Comparison of ENCODE assay signal across 11 mouse cellular contexts in genomic region chr2:61136926-61137325, GRCm38 (mm10).
DNase-seq lines count a peak whose midpoint lies in the region; ATAC-seq and TF ChIP-seq lines count a peak whose summit lies in the region.
"Had no signal": no experiment of that assay in that cellular context is flagged by ENCODE, and none has a peak within 500 bp of the region (broad histone marks: within the 10 kb centered on the region; RNA-seq: fewer than 3 reads in every experiment).

No protein-coding gene starts in this region.

- 17% methylated on average over 1 of the region's 1 CpGs for WGBS in kidney, adult 2 months
- 8% methylated on average over 1 of the region's 1 CpGs for WGBS in hindbrain, embryonic 10.5 days
- WGBS in intestine, postnatal 0 days = 57% methylated on average over 1 of the region's 1 CpGs

- H3K4me2 ChIP-seq in intestine, postnatal 0 days (replicated peaks; ENCODE audit: low read depth) = no peak overlapping the region
- H3K4me2 ChIP-seq: heart, embryonic 15.5 days had no signal

- TF ChIP-seq POLR2A in kidney, adult 2 months (IDR thresholded peaks at IDR 0.05; ENCODE audit: low read depth, low read length) = no peak

- H3K36me3 ChIP-seq in kidney, adult 2 months (ENCODE audit: control insufficient read depth, insufficient read depth, low read length) = no peaks in the 10 kb centered on the region
- H3K36me3 ChIP-seq in hindbrain, embryonic 10.5 days = no peaks in the 10 kb centered on the region
- H3K36me3 ChIP-seq in intestine, postnatal 0 days (ENCODE audit: control insufficient read depth, insufficient read depth) = no peaks in the 10 kb centered on the region
- H3K36me3 ChIP-seq: heart, embryonic 15.5 days had no signal

- no peaks in the 10 kb centered on the region for H3K9me3 ChIP-seq in hindbrain, embryonic 10.5 days
- H3K9me3 ChIP-seq in intestine, postnatal 0 days (ENCODE audit: control insufficient read depth) = no peaks in the 10 kb centered on the region
- H3K9me3 ChIP-seq: heart, embryonic 15.5 days had no signal

- H3K4me1 ChIP-seq in kidney, adult 2 months (ENCODE audit: control insufficient read depth, insufficient read depth, low read length) = peaks cover 4% of the 10 kb centered on the region; the same call in 1 of the 2 replicates
- peaks cover 12% of the 10 kb centered on the region for H3K4me1 ChIP-seq in hindbrain, embryonic 10.5 days (replicated peaks)
- no peaks in the 10 kb centered on the region for H3K4me1 ChIP-seq in intestine, postnatal 0 days (replicated peaks; ENCODE audit: control insufficient read depth, insufficient read depth, low read length)

- no peak overlapping the region for H3K27ac ChIP-seq in kidney, adult 2 months (ENCODE audit: insufficient read depth, low read depth, low read length)
- no peak overlapping the region for H3K27ac ChIP-seq in hindbrain, embryonic 10.5 days
- H3K27ac ChIP-seq in intestine, postnatal 0 days (ENCODE audit: low read depth, low read length) = no peak overlapping the region
- H3K27ac ChIP-seq: heart, embryonic 15.5 days; liver, embryonic 14.5 days had no signal

- ATAC-seq in common myeloid progenitor, adult 5-6 weeks (replicated peaks; ENCODE audit: low read depth, poor library complexity, severe bottlenecking) = peak; percentile 66
- ATAC-seq in megakaryocyte, adult 5-6 weeks (ENCODE audit: poor library complexity, severe bottlenecking) = peak; percentile 82
- no peak for ATAC-seq in intestine, postnatal 0 days

- no peak overlapping the region for H3K4me3 ChIP-seq in kidney, adult 2 months (ENCODE audit: insufficient read depth, low read depth, low read length)
- H3K4me3 ChIP-seq in hindbrain, embryonic 10.5 days = no peak overlapping the region
- no peak overlapping the region for H3K4me3 ChIP-seq in intestine, postnatal 0 days (ENCODE audit: low read depth, low read length)
- H3K4me3 ChIP-seq: heart, embryonic 15.5 days had no signal

- peak; percentile 12 for DNase-seq in kidney, adult 2 months
- no peak for DNase-seq in kidney, postnatal 25 days
- DNase-seq in Muller cell, postnatal 12 days (ENCODE audit: inconsistent ontology term) = peak; percentile 33
- no peak for DNase-seq in hindbrain, embryonic 10.5 days (ENCODE audit: low spot score)
- DNase-seq: cerebellum, postnatal 14 days; midbrain, embryonic 14.5 days had no signal

- H3K9ac ChIP-seq in intestine, postnatal 0 days (ENCODE audit: low read depth, low read length) = no peak overlapping the region
- H3K9ac ChIP-seq: heart, embryonic 15.5 days; liver, embryonic 14.5 days had no signal

- no peaks in the 10 kb centered on the region for H3K27me3 ChIP-seq in kidney, adult 2 months (replicated peaks; ENCODE audit: control insufficient read depth, insufficient read depth, low read length)
- no peaks in the 10 kb centered on the region for H3K27me3 ChIP-seq in hindbrain, embryonic 10.5 days (ENCODE audit: insufficient read depth, poor library complexity, severe bottlenecking)
- no peaks in the 10 kb centered on the region for H3K27me3 ChIP-seq in intestine, postnatal 0 days (replicated peaks; ENCODE audit: control insufficient read depth, insufficient read depth, low read length)
- H3K27me3 ChIP-seq: heart, embryonic 15.5 days had no signal

- TF ChIP-seq CTCF in kidney, adult 2 months (conservative IDR thresholded peaks at IDR 0.05; ENCODE audit: insufficient read depth, insufficient read length, low read depth, low read length) = no peak
- no peak for TF ChIP-seq CTCF in intestine, postnatal 0 days (IDR thresholded peaks at IDR 0.05; ENCODE audit: low read depth)

Comparison
In these comparisons a context has a peak if more than half of its experiments do, and no peak if none do; other contexts are left out.
1. DNase-seq: peak in kidney, adult 2 months (single experiment) and Muller cell, postnatal 12 days (single experiment); none in kidney, postnatal 25 days (0 of 2) and hindbrain, embryonic 10.5 days (single experiment).